Mouse (Mus musculus) urinary bladder, postnatal 36 days (tissue): ENCODE data around the gene Olfml2a.

Experiments used
- DNase-seq, 2 experiments: peaks; one replicate each; pipeline ENCODE4 v3.0.0; 2022; ENCODE audit warnings: low spot score in 2 of 2, mixed read lengths in 1 of 2

The Olfml2a gene

DNA sequence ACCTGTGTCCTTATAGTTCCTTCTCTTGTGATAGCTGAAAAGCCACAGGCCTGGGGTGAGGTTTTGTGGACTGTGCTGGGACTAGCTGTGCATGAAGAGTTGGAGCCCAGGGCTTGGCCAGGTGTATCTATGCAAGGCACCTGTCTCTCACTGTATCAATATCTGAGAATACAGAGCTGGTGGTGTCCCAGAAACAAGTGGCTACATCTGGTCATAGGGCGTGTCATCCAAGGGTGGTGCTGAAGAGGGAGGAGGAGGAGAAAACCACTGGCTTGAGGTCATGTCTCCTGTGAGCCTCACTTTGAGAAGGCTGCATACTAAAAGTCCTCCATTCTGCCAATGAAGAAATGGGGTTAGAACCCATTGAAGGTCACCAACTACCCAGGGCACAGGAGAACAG, 6.2 kb downstream of the Olfml2a start:
- DNase-seq: no peak

DNA sequence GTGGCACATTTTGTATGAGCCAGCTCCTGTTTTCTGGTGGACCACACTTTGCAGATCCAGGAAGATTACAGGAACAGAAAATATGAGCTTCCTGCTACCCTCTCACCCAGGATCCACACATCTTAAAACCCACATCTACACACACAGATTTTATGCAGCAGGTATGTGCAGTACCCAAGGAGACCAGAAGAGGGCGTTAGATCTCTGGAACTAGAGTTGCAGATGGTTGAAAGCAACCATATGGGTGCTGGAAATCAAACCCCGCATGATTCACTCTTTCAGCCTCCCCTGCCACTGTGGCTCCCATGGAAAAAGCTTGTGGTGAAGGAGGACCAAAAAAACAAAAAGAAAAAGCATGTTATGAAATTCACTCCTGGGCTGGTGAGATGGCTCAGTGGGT, 7.3 kb downstream of the Olfml2a start:
- no peak for DNase-seq

DNA sequence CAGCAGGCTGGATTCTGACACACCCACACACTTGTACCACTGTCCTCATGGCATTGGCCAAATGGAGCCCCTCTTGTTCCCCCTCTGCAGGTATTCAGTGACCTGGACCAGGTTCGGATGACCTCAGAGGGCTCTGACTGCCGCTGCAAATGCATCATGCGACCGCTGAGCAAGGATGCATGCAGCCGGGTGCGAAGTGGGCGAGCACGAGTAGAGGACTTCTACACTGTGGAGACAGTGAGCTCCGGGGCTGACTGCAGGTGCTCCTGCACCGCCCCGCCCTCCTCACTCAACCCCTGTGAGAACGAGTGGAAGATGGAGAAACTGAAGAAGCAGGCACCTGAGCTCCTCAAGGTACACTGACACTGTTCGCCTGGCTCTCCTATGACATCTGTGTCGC, 9.6 kb downstream of the Olfml2a start:
- no peak for DNase-seq

DNA sequence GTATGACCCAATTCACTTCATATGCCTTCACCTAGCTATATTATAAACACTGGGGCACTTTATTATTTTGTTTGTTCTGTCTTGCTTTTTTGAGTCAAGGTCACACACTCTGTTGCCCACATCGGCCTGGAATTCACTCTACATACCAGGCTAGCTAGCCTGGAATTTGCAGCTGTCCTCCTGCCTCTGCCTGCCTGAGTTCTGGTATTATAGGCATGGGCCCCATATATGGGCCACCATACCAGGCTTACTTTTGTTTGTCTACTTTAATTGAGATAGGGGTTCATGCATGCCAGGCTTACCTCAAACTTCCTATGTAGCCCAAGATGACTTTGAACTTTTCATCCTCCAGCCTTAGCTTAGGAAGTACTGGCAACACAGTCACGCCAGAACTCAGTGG, 10.1 kb downstream of the Olfml2a start:
- DNase-seq: no peak

DNA sequence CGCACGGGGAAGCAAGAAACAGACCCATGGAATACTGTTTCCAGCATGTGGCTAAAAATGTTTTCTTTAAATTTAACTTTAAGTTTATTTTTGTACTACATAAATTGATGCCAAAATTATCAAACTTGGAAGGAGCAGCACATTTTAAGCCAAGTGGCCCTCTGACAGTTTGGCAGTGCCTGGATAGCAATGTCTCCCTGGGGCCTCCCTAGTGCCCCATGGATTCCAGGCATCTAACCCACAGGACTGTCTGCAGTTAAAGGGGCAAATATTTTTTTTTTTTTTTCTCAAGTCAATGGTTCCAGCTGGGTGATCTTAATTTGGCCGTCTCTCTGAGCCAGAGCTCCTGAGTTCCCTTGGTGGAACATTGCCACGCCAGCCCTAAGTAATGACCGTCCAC, 11.4 kb downstream of the Olfml2a start:
- no peak for DNase-seq

DNA sequence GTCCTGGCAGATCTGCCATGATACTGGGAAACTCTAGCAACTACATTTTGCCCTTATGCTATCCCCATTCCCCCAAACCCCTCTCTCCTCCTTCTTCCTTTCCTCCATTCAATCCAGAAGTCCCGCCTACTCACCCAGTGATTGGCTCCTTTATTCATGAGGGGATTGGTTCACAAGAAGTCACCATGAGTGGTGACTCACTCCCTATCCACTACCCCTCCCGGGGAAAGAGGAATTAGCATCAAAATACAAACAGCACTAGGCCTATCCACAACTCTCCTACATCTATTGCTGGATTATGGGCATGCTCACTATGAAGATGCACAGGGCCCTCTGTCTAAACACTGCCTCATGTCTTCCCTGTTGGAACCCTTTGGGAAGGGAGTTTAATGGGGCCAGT, 12.2 kb downstream of the Olfml2a start:
- no peak for DNase-seq

DNA sequence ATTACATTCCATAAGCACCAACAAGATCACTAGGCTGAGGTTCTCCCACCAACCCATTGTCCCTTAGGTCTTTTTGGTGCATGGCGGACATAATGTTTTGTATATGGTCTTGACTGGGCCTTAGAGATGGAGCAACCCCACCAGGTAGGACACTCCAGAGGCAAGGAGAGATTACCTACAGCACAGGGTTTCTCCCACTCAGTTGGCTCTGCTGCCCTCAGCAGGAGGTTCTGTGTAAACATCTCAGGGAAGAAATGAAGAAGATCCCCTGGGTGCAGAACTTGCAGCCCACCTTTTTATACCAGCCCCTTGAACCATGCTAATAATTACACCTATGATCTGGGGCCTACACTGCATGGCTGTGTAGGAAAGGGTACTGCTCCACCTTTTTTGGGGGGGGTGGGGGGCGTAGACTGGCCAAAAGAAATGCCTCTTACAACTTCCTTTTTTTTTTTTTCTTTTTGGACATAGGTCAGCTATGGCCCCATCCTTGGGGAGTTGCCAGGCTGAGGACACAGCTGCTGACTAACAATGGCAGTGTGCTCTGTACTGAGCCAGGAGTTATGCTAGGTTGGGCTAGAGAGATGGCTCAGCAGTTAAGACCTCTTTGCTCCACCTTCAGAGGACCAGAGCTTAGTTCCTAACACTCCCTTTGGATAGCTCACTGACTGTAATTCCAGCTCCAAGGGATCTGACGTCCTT, 12.8 kb downstream of the Olfml2a start:
- no peak for DNase-seq

DNA sequence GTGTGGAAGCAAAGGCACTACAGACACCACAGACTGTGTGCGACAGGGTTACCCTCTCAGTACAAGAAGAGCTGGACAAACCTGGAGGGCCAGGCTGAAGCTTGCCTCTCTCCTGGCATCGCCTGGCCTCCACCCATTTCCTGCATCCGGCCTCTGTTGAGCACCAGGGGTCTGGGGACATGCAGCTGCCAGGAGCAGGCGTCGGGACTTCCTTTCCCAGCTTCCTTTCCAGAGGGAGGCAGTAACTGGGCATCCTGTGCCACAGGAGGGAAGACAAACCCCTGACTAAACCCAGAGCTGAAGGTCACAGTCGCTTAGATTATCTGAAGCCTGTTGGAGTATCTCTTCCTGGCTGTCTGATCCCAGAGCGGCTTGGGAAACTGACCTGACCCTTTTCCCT, 15.8 kb downstream of the Olfml2a start:
- DNase-seq: no peak

DNA sequence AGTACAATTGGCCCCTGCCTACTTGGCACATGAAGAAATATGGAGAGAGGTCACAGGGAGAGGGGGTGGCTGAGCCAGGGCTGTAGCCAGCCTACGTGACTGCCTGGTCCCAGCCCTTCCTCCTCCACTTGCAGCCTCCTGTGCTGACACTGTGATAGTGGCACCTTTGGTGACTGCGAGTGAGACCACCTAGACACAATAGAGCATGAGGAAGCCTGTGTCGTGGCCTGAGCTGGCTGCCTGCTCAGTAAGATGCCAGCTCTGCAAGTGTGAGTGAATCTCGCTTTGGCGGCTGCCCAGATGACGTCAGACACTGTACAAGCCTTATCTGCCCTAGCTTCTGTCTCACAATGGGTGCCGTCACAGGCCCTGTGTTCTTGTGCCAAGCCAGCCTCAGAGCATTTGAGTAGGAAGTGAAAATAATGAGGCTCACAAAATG, 18.5 kb downstream of the Olfml2a start:
- peak in 1 of 2 experiments; percentile 81 for DNase-seq

DNA sequence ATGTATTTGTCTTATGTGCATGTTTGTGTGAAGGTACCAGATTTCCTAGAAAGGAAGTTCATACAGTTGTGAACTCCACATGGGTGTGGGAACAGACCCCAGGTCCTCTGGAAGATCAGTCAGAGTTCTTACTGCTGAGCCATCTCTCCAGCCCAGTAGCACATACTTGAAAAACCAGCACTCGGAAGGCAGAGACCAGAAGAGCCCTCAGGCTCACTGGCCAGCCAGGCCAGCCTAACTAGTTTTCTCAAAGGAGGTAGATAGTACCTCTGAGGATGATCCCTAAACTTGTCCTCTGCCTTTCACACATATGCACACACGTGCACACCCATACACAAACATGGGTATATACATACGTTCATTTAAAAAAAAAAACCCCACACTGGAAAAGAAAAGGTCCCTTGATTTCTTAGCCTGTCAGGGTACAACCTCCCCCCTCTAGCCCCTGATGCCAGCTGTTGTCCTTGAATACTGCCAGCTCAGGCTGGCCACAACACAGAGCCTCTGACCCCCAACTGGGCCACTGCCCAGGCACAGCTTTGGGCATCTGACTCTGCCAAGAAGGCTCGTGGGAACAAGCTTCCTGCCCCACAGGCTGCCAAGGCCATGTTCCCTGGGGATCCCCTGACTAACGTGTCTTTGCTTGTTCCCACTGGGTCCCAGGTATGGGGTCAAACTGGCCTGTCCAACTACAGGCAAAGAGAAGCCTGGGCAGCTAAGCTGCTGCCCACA, 21.5 kb downstream of the Olfml2a start:
- DNase-seq: peak in 1 of 2 experiments; percentile 77

DNA sequence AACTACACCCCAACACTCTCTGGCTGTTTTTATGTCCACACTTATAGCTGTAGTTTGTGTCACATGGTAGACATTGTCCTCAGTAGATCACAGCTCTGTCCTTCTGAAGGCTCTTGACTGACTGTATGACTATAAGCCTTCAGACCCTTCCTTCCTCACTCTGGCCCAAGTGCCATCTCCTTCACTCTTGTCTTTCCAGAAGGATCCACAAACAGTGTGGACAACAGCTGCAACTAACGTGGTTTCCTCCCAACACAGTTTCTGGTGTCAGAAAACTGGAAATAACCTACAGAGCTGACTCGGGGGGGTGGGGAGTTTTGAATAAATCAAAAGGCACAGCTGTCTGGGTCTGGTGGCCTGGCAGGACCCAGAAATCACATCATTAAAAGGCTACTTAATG, 24.3 kb downstream of the Olfml2a start:
- DNase-seq: no peak

DNA sequence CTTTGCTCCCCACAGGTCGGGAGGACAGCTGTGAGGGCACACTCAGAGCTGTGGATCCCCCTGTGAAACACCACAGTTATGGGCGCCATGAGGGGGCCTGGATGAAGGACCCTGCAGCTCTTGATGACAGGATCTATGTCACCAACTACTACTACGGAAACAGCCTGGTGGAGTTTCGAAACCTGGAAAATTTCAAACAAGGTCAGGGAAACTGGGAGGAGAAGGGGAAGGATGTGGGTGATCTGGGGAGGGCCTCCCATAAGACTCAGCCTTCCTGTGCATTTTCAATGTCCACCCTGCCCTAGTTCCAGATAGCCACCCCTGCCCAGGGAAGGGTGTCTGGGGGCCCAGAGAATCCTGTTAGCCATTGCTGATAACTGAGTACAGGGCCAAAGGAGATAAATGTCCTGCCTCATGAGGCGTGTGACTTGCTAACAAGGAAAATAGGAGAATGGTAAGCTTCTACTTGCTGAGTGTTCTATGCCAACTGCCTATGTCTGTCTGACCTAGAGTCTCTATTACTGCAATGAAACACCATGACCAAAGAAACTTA, 26.0 kb downstream of the Olfml2a start:
- no peak for DNase-seq

DNA sequence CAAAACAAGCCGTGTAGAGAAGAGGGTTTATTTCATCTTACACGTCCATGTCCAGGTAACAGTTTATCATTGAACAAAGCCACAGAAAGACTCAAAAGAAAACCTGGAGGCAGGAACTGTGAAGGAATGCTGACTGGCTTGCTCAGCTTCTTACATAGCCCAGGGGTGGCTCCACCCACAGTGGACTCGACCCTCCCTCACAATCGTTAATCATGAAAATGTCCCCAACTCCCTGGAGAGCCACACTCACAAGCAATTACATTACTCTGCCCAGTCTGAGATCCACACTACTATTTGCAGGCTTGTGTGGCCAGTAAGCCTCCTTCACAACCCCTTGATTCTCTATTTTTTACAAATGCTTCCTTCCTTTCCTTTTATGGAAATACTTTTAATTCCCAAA, 32.4 kb downstream of the Olfml2a start:
- no peak for DNase-seq

DNA sequence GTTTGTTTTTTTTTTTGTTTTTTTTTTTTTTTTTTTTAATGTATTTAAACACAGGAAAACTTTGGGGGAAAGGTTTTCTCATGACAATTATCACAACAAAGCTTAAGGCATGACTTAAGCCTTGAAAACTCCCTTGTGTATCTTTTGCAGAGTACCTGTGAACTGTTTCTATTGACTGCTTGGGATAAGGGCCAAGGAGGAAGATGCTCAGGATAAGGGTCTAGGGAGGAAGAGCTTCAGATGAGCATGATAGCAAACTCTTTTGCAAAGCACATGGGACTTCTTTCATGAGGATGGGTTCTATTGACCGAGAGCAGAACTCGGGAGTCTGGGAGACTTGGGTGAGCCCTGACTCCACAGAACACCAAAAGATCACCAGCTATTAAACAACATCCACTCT, 37.9 kb downstream of the Olfml2a start:
- no peak for DNase-seq

DNA sequence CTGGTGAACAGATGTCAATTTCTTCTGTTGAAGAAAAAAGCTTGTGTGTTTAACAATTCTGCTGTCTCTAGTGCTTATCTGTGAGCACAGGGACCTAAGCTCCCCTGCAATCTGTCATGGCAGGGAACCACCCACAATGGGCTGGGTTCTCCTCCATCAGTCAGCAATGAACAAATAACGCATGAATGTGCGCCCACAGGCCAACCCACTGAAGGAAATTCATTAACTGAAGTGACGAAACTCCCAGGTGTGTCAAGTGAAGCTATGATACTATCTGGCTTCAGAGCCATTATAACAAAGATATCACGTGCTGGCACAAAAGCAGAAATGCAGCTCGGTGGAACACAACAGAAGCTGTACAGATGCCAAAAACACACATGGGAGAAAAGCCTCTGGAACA, 38.3 kb downstream of the Olfml2a start:
- DNase-seq: no peak

DNA sequence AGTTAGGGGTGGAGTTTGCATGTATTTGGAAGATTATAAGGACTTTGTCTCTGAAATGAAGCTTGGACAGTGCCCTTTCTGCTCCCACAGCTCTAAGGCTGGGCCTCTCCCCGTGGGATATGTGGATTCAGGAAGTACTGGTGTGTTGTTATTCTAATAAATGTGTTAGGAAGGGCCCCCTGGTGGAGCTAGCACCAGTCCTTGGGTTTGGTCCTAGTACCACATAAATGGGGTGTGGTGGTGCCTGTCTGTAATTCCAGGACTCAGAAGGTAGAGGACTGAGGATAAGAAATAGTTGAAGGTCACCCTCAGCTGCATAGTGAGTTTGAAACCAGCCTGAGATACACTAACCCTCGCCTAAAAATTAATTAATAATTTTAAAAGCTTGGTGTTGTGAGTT, 41.4 kb downstream of the Olfml2a start:
- DNase-seq: no peak

DNA sequence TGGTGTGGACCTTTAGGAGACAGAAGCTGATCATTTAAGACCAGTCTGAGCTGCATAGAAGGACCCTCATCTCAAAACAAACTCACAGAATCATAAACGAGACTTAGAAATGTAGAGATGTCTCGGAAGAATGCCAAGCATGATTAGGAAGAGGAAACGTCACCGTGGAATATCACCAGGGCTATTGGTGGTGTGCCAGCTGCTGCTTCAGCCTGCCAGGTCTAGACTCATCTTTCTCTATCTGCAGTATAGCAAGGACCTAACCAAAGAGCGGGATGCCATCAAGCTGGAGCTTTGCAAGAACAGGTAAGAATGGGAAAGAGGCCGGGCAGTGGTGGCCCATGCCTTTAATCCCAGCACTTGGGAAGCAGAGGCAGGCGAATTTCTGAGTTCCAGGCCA, 41.9 kb downstream of the Olfml2a start:
- no peak for DNase-seq

DNA sequence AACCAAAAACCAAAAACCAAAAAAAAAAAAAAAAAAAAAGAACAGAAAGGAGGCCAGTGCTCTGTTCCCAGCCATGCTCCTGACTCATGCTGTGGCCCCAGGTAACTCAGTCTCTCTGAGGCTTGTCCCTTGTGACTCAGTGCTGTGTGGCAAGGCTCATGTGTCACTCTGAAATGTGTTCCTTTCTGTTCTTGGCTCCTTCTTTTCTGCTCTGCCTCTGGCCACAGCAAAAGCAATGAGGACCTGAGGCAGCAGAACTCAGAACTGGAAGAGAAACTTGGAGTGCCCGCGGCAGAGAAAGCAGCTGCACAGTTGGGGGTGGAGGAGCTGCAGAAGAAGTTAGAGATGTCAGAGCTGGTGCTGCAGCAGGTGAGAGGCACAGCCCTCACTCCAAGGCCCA, 42.4 kb downstream of the Olfml2a start:
- DNase-seq: no peak

DNA sequence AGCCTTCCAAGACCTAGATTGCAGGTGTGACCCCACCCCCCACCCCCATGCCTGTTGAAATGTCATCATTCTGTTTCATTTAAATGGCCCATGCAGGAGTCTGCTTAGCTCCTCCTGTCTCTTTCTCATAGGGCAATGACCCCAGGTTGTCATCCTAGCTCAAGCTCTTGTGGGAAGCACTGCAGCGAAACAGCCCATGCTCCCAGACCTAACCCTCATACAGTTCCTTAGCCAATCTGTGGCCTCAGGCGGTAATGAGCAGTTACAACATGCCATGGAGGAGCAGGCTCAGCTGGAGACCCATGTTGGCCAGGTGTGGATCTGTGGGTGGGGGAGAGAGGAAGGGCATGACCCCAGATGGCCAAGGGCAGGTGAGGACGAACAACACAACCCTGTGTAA, 43.4 kb downstream of the Olfml2a start:
- no peak for DNase-seq

DNA sequence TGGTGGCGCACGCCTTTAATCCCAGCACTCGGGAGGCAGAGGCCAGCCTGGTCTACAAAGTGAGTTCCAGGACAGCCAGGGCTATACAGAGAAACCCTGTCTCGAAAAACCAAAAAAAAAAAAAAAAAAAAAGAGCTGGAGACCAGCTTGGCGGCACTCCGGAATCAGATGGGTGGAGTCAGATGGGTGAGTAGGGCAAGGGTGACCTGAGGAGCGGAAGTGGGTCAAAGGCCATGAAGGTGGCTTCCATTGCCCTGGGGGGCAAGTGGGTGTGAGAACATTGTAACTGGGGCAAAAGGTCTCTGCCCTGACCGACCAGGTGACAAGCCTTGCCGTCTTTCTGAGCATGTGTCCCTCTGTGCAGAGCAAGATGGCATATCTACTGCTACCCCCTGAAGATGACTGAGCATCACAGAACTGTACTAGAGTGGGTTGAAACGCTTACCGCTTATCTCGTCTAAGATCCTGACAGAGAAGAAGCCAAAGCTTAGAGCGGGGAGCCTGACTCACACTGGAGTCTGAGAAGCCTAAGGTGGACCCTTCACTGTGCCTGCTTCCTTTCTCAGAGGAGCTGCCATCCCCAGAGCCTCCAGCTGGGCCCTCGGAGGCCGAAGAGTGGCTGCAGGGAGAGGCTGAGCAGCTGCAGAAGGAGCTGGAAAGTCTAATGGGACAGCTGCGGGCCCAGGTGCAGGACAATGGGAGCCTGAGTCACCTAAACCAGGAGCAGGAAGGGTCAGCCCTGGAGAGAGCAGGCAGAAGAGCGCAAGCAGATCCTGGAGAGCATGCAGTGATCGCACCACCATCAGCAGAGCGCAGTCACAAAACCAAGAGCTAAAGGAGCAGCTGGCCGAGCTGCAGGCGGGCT, 44.4 kb downstream of the Olfml2a start:
- DNase-seq: no peak

DNA sequence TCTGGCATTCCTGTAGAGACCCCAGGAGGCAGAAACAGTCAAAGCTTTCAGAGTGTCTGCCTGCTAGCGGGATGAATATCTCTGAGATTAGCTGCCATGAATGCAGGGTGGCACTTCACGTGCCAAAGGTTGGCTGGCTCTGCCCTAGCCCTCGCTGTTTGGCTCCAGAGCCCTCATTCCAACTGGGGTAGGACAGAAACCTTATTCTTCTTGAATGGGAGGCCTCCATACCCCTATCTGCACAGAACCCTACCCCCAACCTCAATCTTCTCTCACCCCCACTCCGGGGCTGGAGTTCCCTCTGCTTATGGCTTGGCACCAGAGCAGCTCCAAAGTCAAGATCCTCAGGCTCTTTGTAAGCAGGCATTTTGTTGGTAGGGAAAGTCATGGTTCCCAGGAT, 46.1 kb downstream of the Olfml2a start:
- DNase-seq: no peak

DNA sequence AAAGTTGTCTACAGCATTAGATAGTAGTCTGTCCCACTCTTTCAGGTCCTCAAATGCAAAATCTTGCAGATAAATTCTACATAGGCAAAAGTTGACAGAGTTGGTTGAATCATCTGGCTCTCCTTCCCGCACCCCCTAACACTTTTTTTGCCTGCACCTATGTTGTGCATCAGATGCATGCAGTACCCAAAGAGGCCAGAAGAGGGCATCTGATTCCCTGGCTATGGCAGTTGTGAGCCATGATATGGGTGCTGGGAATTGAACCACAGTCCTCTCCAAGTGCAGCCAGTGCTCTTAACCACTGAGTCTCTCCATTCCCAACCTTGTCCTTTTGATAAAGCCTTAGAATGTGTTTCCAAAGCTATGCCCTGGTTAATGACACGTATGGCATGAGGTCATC, 51.7 kb downstream of the Olfml2a start:
- no peak for DNase-seq
